Mouse (Mus musculus) midbrain, postnatal 0 days (tissue): ENCODE results near the gene Kcnc3. TPM values are rescaled to one million over a fixed set of nuclear protein-coding genes. Genes with fewer than 3 reads are reported as not detected.
A peak's percentile ranks its signal among the peaks of the same experiment; 100 is the strongest.

ENCODE experiments used
- ATAC-seq: fragments of 200-750 bp; cut with Nextera tagmentation; 2 replicates; pipeline ENCODE4 v1.8.0; 2017; ENCODE audit warnings: moderate number of reproducible peaks, mild to moderate bottlenecking, moderate TSS enrichment, moderate library complexity; ENCODE audit not compliant: low FRiP score
- DNase-seq: peaks from one replicate; pipeline ENCODE4 v3.0.0-alpha.2; 2015; ENCODE audit warnings: low spot score
- H3K27ac ChIP-seq: fragments of 300-500 bp; sonication (generic); 2 replicates; pipeline ENCODE4 v1.5.1; 2014; ENCODE audit warnings: low read depth, mild to moderate bottlenecking, low read length, mixed read lengths
- H3K27me3 ChIP-seq: fragments of 300-500 bp; sonication (generic); 2 replicates; pipeline ENCODE4 v1.6.1; 2014; ENCODE audit warnings: low read length, control low read depth, mixed read lengths; ENCODE audit not compliant: insufficient read depth
- H3K36me3 ChIP-seq: fragments of 300-500 bp; sonication (generic); 2 replicates; pipeline ENCODE4 v1.6.1; 2014; ENCODE audit warnings: low read length, control low read depth, mixed read lengths; ENCODE audit not compliant: insufficient read depth
- H3K4me1 ChIP-seq: fragments of 300-500 bp; sonication (generic); 2 replicates; pipeline ENCODE4 v1.6.1; 2014; ENCODE audit warnings: mild to moderate bottlenecking, control low read depth, antibody characterized with exemption, low read length, mixed read lengths; ENCODE audit not compliant: insufficient read depth
- H3K4me2 ChIP-seq: fragments of 300-500 bp; sonication (generic); 2 replicates; pipeline ENCODE4 v1.6.1; 2014; ENCODE audit warnings: low read depth, mild to moderate bottlenecking, low read length, mixed read lengths; ENCODE audit not compliant: poor library complexity, severe bottlenecking
- H3K4me3 ChIP-seq: fragments of 300-500 bp; sonication (generic); 2 replicates; pipeline ENCODE4 v1.5.1; 2014; ENCODE audit warnings: low read depth, mild to moderate bottlenecking, low read length, moderate library complexity
- H3K9ac ChIP-seq: fragments of 300-500 bp; sonication (generic); replicated peaks from 2 replicates; pipeline ENCODE4 v1.6.1; 2014; ENCODE audit warnings: mild to moderate bottlenecking, low read length, moderate library complexity, mixed read lengths; ENCODE audit not compliant: poor library complexity, severe bottlenecking
- H3K9me3 ChIP-seq: fragments of 300-500 bp; sonication (generic); 2 replicates; pipeline ENCODE4 v1.6.1; 2016; ENCODE audit warnings: low read length, control low read depth
- CTCF ChIP-seq: IDR thresholded peaks from 2 replicates; pipeline ENCODE4 v1.5.1; 2016; ENCODE audit warnings: antibody characterized with exemption, mild to moderate bottlenecking
- whole genome bisulfite sequencing: fragments of 180-500 bp; shearing (Covaris S2); extraction: QIAGEN DNeasy Blood & Tissue Kit; methylation state at CpG from one replicate; pipeline ENCODE4 v1.1.7; 2014; 5-methylcytosine and 5-hydroxymethylcytosine counted together
- polyA plus RNA-seq: library from polyadenylated mRNA; unstranded; fragments of >200 nt; fragmentation: Nextera tagmentation; extraction: Ambion mirVana; gene quantifications from 2 replicates; pipeline ENCODE4 v1.2.1, GENCODE M21; 2015
- total RNA-seq: library from RNA; depleted of rRNA; stranded (reverse); fragments of >200 nt; gene quantifications from 2 replicates; pipeline ENCODE4 v1.2.3, GENCODE M21; 2014

Kcnc3 gene
- total and polyA plus RNA-seq, 2 experiments from 2014 or later = 6.6 to 25.4 TPM

DNA sequence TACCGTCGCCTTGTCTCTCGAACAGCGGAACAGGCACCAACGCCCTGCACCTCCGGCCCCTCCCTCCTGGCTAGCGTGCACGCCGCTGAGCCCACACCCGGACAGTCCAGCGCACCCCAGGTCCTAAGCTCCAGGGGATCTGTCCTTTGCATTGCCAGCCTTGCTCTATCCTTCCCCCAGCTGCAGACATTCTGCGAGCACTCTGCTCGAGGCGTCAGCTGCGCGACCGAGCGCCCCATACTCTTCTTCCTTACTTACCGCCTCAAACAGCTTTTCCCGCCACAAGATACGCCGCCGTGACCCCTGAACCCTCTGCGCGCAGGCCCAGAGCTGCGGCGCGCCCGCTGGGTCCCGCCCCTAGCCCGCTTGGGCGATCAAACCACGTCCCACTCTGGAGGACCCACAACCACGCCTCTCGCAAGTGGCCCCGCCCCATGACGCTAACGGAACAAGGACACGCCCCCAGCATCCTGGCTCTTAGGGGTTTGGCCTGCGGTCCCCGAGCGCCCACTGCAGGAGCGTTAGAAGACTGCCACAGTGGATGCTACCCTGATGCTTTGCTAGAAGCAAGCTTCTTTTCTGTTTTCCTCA is 41.9 kb upstream of the Kcnc3 start, which contains the start of gene Pold1:
Gene Pold1 (minus strand): TSS at position 353 of the 591 bp plus-strand sequence.
- Histone ChIP-seq H3K4me1 (0 out of 2 replicates have a peak, but pooled peaks cover 13% of the 10 kb centered on the region), H3K27ac (peak within 1 kb of the TSS; percentile 26; the same call in 1 of the 2 replicates), H3K4me2 (peak within 1 kb of the TSS; percentile 94), H3K4me3 (peak within 1 kb of the TSS; percentile 50), H3K27me3 (no peaks in the 10 kb centered on the region), H3K36me3 (peaks cover 19% of the 10 kb centered on the region), H3K9me3 (no peaks in the 10 kb centered on the region), H3K9ac (peak within 1 kb of the TSS; percentile 44)
- TF ChIP-seq CTCF = peak; percentile 90
- WGBS = under 1% methylated on average over 43 of the region's 43 CpGs
- peak; percentile 99 for DNase-seq
- ATAC-seq = peak; percentile 90

DNA sequence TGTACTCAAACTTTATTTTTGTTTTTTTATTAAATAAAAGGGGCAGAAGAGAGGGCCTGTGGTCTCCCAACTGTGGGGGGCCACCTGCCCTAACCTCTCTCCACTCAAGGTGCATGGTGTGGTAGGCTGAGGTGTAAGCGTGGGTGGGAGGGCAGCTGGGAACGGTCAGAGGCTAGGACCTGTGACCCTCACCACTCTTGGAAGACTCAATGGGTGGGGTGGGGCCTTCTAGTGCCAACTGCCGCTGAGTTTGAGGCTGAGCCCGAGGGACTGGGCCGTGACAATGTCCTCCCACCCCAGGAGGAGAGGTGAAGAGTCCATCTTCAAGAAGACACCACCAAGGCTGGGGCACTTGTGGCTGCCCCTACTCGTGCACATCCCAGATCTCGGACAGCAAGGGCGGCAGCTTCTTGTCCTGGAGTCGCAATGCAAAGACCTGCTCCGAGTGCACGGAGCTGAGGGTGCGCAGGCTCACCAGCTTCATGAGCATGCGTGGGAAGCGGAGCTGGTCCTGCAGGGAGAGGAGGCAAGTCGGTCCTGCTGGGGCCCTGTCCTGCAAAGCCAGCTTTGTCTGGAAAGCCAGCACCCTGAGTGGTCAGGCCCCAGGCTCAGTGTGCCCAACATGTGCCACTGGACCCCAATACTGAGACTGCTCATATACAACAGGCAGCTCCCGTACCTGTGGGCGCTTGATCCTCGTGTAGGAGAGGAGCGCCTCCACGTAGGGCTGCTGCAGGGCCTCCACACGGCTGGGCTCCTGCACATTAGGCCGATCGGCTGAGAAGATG is 40.6 kb upstream of the Kcnc3 start:
- no peak for ATAC-seq
- WGBS = 95% methylated on average over 23 of the region's 23 CpGs
- Histone ChIP-seq H3K27ac (no peak overlapping the region), H3K9ac (no peak overlapping the region), H3K27me3 (no peaks in the 10 kb centered on the region), H3K4me1 (0 out of 2 replicates have a peak, but pooled peaks cover 13% of the 10 kb centered on the region), H3K36me3 (peaks cover 19% of the 10 kb centered on the region), H3K9me3 (no peaks in the 10 kb centered on the region), H3K4me3 (no peak overlapping the region), H3K4me2 (no peak overlapping the region)
- no peak for DNase-seq
- TF ChIP-seq CTCF = no peak

DNA sequence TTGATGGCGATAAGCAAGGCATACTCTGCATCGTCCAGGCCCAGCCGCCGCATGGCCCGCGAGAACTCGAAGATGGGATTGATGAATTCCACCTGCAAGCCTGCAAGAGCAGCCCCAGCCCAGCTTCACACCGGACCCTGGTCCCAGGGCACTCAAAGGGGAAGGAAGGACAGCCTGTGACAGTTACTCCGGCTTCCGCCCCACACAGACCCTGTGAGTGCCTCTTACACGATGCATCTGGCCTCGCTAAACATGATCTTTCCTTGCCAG is 40.1 kb upstream of the Kcnc3 start:
- DNase-seq (no peak), ATAC-seq (no peak)
- H3K36me3 ChIP-seq = peaks cover 19% of the 10 kb centered on the region
- WGBS = 99% methylated on average over 12 of the region's 12 CpGs
- 0 out of 2 replicates have a peak, but pooled peaks cover under 1% of the 10 kb centered on the region for H3K27me3 ChIP-seq
- 0 out of 2 replicates have a peak, but pooled peaks cover 13% of the 10 kb centered on the region for H3K4me1 ChIP-seq
- H3K9ac ChIP-seq = no peak overlapping the region
- no peak overlapping the region for H3K27ac ChIP-seq
- H3K4me3 ChIP-seq = no peak overlapping the region
- no peak for TF ChIP-seq CTCF
- no peak overlapping the region for H3K4me2 ChIP-seq
- no peaks in the 10 kb centered on the region for H3K9me3 ChIP-seq

- TF ChIP-seq CTCF = no peak
- 95% methylated on average over 21 of the region's 21 CpGs for WGBS
- DNase-seq (no peak), ATAC-seq (no peak)
- Histone ChIP-seq H3K27me3 (0 out of 2 replicates have a peak, but pooled peaks cover 3% of the 10 kb centered on the region), H3K4me1 (0 out of 2 replicates have a peak, but pooled peaks cover 13% of the 10 kb centered on the region), H3K9ac (no peak overlapping the region), H3K4me3 (no peak overlapping the region), H3K9me3 (no peaks in the 10 kb centered on the region), H3K36me3 (peaks cover 19% of the 10 kb centered on the region), H3K4me2 (no peak overlapping the region), H3K27ac (no peak overlapping the region)
Observed at GRCm38 (mm10) chr7:44551301-44551700, 39.2 kb upstream of the Kcnc3 start.

DNA sequence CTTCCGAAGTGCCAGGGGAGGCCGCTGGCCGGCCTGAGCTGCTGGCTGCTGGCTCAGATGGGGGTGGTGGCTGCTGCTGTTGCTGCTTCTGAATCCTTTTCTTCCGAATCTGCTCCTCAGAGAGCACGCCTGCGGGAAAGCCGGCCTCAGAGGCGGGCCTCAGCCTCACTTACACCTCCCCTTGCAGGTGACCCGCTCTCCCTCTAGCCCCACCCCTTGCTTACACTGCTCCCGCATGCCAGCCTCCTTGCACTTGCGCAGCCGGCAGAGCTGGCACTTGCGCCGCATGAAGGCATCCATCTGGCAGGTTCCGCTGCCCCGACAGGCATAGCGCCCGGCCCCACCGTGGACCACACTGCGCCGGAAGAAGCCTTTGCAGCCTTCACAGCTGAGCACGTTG is 38.7 kb upstream of the Kcnc3 start:
- 85% methylated on average over 22 of the region's 22 CpGs for WGBS
- DNase-seq = no peak
- no peak for TF ChIP-seq CTCF
- Histone ChIP-seq H3K27ac (no peak overlapping the region), H3K27me3 (0 out of 2 replicates have a peak, but pooled peaks cover 3% of the 10 kb centered on the region), H3K4me1 (0 out of 2 replicates have a peak, but pooled peaks cover 13% of the 10 kb centered on the region), H3K4me2 (no peak overlapping the region), H3K4me3 (no peak overlapping the region), H3K9me3 (no peaks in the 10 kb centered on the region), H3K36me3 (peaks cover 19% of the 10 kb centered on the region), H3K9ac (no peak overlapping the region)
- no peak for ATAC-seq
